Mouse (Mus musculus): ENCODE results near the gene Ccdc14. TPM values are rescaled to one million over a fixed set of nuclear protein-coding genes. Genes with fewer than 3 reads are reported as not detected.
"Not testable (repeated sequence)": the region's sequence is repeated elsewhere in the genome, so short reads cannot be mapped to it uniquely, and the experiment has no call there.

Ccdc14 gene
- polyA plus RNA-seq, 1 experiment from 2014 or later: 1.6 TPM

GRCm38 (mm10) chr16:34698721-34699120, 8.3 kb downstream of the Ccdc14 start:
- H3K4me1 ChIP-seq (ENCODE audit: control insufficient read depth, low read depth, low read length); H3K9ac ChIP-seq (ENCODE audit: low read depth, low read length); H3K27me3 ChIP-seq (ENCODE audit: control insufficient read depth, insufficient read depth, low read depth, low read length); H3K4me3 ChIP-seq (ENCODE audit: low read depth, low read length); H3K27ac ChIP-seq (ENCODE audit: low read length); ATAC-seq (ENCODE audit: low read depth); H3K36me3 ChIP-seq (ENCODE audit: control insufficient read depth, insufficient read depth); H3K9me3 ChIP-seq (replicated peaks; ENCODE audit: control insufficient read depth, low read length); H3K4me2 ChIP-seq (ENCODE audit: low read depth, low read length): not testable (repeated sequence)
- 58% methylated on average over 3 of the region's 3 CpGs for WGBS (ENCODE audit: insufficient replicate concordance)

DNA sequence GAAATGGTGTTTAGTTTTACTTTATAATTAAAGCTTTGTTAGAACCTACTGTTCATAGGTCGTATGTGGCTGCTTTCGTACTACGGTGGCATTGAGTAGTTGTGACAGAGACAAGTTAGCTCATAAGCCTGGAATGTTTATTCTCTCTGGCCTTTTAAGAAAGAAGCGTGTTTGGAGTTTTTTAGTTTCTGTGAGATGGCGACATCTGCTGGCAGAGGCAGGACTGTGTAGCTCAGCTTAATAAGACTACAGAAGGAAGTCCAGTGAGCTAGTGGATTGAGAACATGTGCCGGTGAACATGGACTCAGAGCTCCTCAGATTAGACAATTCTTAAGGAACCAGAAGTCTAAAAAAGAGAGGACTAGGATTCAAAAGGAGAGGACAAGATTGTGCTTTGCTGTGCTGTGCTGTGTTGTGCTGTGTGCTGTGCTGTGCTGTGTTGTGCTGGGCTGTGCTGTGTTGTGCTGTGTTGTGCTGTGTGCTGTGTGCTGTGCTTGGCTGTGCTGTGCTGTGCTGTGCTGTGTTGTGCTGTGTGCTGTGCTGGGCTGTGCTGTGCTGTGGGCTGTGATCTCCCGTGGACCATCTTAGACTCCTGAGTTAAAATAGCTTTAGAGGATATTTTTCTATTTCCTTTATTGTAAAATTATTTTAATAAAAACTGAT, 9.9 kb downstream of the Ccdc14 start:
- Histone ChIP-seq H3K4me3 (ENCODE audit: low read depth, low read length) (no peak overlapping the region), H3K27me3 (ENCODE audit: control insufficient read depth, insufficient read depth, low read depth, low read length) (no peaks in the 10 kb centered on the region), H3K9me3 (replicated peaks; ENCODE audit: control insufficient read depth, low read length) (no peaks in the 10 kb centered on the region), H3K27ac (ENCODE audit: low read length) (no peak overlapping the region), H3K4me2 (ENCODE audit: low read depth, low read length) (no peak overlapping the region), H3K4me1 (ENCODE audit: control insufficient read depth, low read depth, low read length) (no peaks in the 10 kb centered on the region), H3K36me3 (ENCODE audit: control insufficient read depth, insufficient read depth) (no peaks in the 10 kb centered on the region; the same call in none of the 2 replicates), H3K9ac (ENCODE audit: low read depth, low read length) (no peak overlapping the region)
- peak; percentile 50 for ATAC-seq (ENCODE audit: low read depth)
- 20% methylated on average over 7 of the region's 7 CpGs for WGBS (ENCODE audit: insufficient replicate concordance)

DNA sequence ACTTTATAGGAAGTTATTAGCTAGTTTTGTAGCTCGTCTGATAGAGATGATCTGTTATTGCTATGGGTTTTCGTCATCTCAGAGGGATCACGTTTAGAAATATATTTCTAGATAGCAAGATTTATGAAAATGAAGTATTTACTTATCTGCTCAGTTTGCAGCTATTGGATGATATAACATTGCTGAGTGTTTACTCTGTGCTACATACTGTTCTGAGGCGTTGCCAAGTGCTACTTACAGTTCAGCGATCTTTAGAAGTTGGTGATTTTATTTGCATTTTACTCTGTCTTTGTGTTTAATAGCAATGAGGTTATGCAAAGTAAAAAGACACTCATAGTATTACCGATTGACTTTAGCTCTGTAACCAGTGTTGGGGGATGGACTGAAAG, 10.4 kb downstream of the Ccdc14 start:
- Histone ChIP-seq H3K27ac (ENCODE audit: low read length) (no peak overlapping the region), H3K36me3 (ENCODE audit: control insufficient read depth, insufficient read depth) (no peaks in the 10 kb centered on the region; the same call in none of the 2 replicates), H3K4me3 (ENCODE audit: low read depth, low read length) (no peak overlapping the region), H3K27me3 (ENCODE audit: control insufficient read depth, insufficient read depth, low read depth, low read length) (no peaks in the 10 kb centered on the region), H3K4me1 (ENCODE audit: control insufficient read depth, low read depth, low read length) (no peaks in the 10 kb centered on the region), H3K9ac (ENCODE audit: low read depth, low read length) (no peak overlapping the region), H3K9me3 (replicated peaks; ENCODE audit: control insufficient read depth, low read length) (no peaks in the 10 kb centered on the region), H3K4me2 (ENCODE audit: low read depth, low read length) (no peak overlapping the region)
- ATAC-seq (ENCODE audit: low read depth): no peak
- 66% methylated on average over 6 of the region's 6 CpGs for WGBS (ENCODE audit: insufficient replicate concordance)

DNA sequence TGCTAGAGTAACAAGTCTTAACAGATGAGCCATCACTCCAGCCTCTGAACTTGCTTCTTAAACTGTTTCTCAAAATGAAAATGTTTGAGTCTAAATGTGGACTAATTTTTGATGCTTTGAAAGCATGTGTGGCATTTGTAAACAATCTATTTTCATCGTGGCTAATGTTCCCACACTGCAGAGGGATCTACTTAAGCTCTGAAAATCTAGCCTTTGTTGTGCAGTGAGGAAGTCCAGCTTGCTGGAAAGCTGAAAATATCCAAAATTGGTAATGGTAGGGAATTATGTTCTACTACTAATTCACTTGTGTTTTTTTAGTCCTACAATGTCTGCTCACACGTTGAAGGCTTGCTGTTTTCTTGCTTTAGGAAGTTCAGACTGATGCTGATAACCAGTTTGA, 15.6 kb downstream of the Ccdc14 start:
- no peaks in the 10 kb centered on the region for H3K4me1 ChIP-seq (ENCODE audit: control insufficient read depth, low read depth, low read length)
- H3K9me3 ChIP-seq (replicated peaks; ENCODE audit: control insufficient read depth, low read length): no peaks in the 10 kb centered on the region
- no peaks in the 10 kb centered on the region for H3K27me3 ChIP-seq (ENCODE audit: control insufficient read depth, insufficient read depth, low read depth, low read length)
- H3K4me2 ChIP-seq (ENCODE audit: low read depth, low read length): no peak overlapping the region
- no peak overlapping the region for H3K9ac ChIP-seq (ENCODE audit: low read depth, low read length)
- no peak overlapping the region for H3K4me3 ChIP-seq (ENCODE audit: low read depth, low read length)
- H3K36me3 ChIP-seq (ENCODE audit: control insufficient read depth, insufficient read depth): no peaks in the 10 kb centered on the region; the same call in none of the 2 replicates
- WGBS (ENCODE audit: insufficient replicate concordance): 67% methylated on average over 2 of the region's 2 CpGs
- ATAC-seq (ENCODE audit: low read depth): no peak
- H3K27ac ChIP-seq (ENCODE audit: low read length): no peak overlapping the region

- WGBS (ENCODE audit: insufficient replicate concordance): 72% methylated on average over 7 of the region's 7 CpGs
- Histone ChIP-seq H3K9ac (ENCODE audit: low read depth, low read length) (no peak overlapping the region), H3K4me3 (ENCODE audit: low read depth, low read length) (no peak overlapping the region), H3K36me3 (ENCODE audit: control insufficient read depth, insufficient read depth) (no peaks in the 10 kb centered on the region; the same call in none of the 2 replicates), H3K4me2 (ENCODE audit: low read depth, low read length) (no peak overlapping the region), H3K9me3 (replicated peaks; ENCODE audit: control insufficient read depth, low read length) (no peaks in the 10 kb centered on the region), H3K27ac (ENCODE audit: low read length) (no peak overlapping the region), H3K27me3 (ENCODE audit: control insufficient read depth, insufficient read depth, low read depth, low read length) (no peaks in the 10 kb centered on the region), H3K4me1 (ENCODE audit: control insufficient read depth, low read depth, low read length) (no peaks in the 10 kb centered on the region)
- no peak for ATAC-seq (ENCODE audit: low read depth)
These were observed 16.1 kb downstream of the Ccdc14 start for GRCm38 (mm10) chr16:34706487-34706946.

DNA sequence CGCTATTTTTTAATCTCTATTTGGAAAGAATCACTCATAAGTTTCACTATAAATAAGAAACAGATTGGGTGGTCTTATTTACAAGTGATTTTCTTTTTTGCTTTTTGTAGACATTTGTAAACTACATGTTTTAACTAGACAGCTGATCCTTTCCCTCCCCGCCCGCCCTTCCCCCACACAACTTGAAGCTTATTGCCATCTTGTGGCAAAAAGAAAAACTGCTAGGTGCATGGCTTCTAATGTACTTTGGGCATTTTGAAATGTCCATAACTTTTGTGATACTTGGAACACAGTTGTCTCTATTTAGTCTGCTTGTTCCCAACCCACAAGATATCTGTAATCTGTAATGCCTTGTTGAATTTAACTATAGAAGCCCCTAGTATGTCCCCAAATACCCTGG, 21.1 kb downstream of the Ccdc14 start:
- H3K4me1 ChIP-seq (ENCODE audit: control insufficient read depth, low read depth, low read length): no peaks in the 10 kb centered on the region
- WGBS (ENCODE audit: insufficient replicate concordance): 76% methylated on average over 3 of the region's 3 CpGs
- H3K4me3 ChIP-seq (ENCODE audit: low read depth, low read length): no peak overlapping the region
- no peaks in the 10 kb centered on the region for H3K9me3 ChIP-seq (replicated peaks; ENCODE audit: control insufficient read depth, low read length)
- H3K9ac ChIP-seq (ENCODE audit: low read depth, low read length): no peak overlapping the region
- H3K27me3 ChIP-seq (ENCODE audit: control insufficient read depth, insufficient read depth, low read depth, low read length): no peaks in the 10 kb centered on the region
- no peak overlapping the region for H3K4me2 ChIP-seq (ENCODE audit: low read depth, low read length)
- no peak for ATAC-seq (ENCODE audit: low read depth)
- no peaks in the 10 kb centered on the region; the same call in 1 of the 2 replicates for H3K36me3 ChIP-seq (ENCODE audit: control insufficient read depth, insufficient read depth)
- no peak overlapping the region for H3K27ac ChIP-seq (ENCODE audit: low read length)

GRCm38 (mm10) chr16:34725156-34725555, 34.7 kb downstream of the Ccdc14 start:
- Histone ChIP-seq H3K27ac (ENCODE audit: low read length) (no peak overlapping the region), H3K27me3 (ENCODE audit: control insufficient read depth, insufficient read depth, low read depth, low read length) (no peaks in the 10 kb centered on the region), H3K9ac (ENCODE audit: low read depth, low read length) (no peak overlapping the region), H3K36me3 (ENCODE audit: control insufficient read depth, insufficient read depth) (no peaks in the 10 kb centered on the region; the same call in 1 of the 2 replicates), H3K4me2 (ENCODE audit: low read depth, low read length) (no peak overlapping the region), H3K9me3 (replicated peaks; ENCODE audit: control insufficient read depth, low read length) (no peaks in the 10 kb centered on the region), H3K4me3 (ENCODE audit: low read depth, low read length) (no peak overlapping the region), H3K4me1 (ENCODE audit: control insufficient read depth, low read depth, low read length) (no peaks in the 10 kb centered on the region)
- WGBS (ENCODE audit: insufficient replicate concordance): 80% methylated on average over 3 of the region's 3 CpGs
- ATAC-seq (ENCODE audit: low read depth): no peak

- not testable (repeated sequence) for H3K9ac ChIP-seq (ENCODE audit: low read depth, low read length); H3K27me3 ChIP-seq (ENCODE audit: control insufficient read depth, insufficient read depth, low read depth, low read length); H3K27ac ChIP-seq (ENCODE audit: low read length); H3K4me2 ChIP-seq (ENCODE audit: low read depth, low read length); H3K9me3 ChIP-seq (replicated peaks; ENCODE audit: control insufficient read depth, low read length); H3K4me3 ChIP-seq (ENCODE audit: low read depth, low read length); H3K4me1 ChIP-seq (ENCODE audit: control insufficient read depth, low read depth, low read length); ATAC-seq (ENCODE audit: low read depth); H3K36me3 ChIP-seq (ENCODE audit: control insufficient read depth, insufficient read depth)
These were observed 38.2 kb downstream of the Ccdc14 start for GRCm38 (mm10) chr16:34728610-34729009.

GRCm38 (mm10) chr16:34729371-34729770, 39.0 kb downstream of the Ccdc14 start:
- 63% methylated on average over 1 of the region's 1 CpGs for WGBS (ENCODE audit: insufficient replicate concordance)
- no peaks in the 10 kb centered on the region for H3K9me3 ChIP-seq (replicated peaks; ENCODE audit: control insufficient read depth, low read length)
- H3K9ac ChIP-seq (ENCODE audit: low read depth, low read length): no peak overlapping the region
- ATAC-seq (ENCODE audit: low read depth): no peak
- no peak overlapping the region for H3K4me2 ChIP-seq (ENCODE audit: low read depth, low read length)
- no peaks in the 10 kb centered on the region for H3K4me1 ChIP-seq (ENCODE audit: control insufficient read depth, low read depth, low read length)
- H3K4me3 ChIP-seq (ENCODE audit: low read depth, low read length): no peak overlapping the region
- no peaks in the 10 kb centered on the region for H3K27me3 ChIP-seq (ENCODE audit: control insufficient read depth, insufficient read depth, low read depth, low read length)
- H3K27ac ChIP-seq (ENCODE audit: low read length): no peak overlapping the region
- no peaks in the 10 kb centered on the region for H3K36me3 ChIP-seq (ENCODE audit: control insufficient read depth, insufficient read depth)

Data from liver, embryonic 16.5 days (tissue).